Comparison of ENCODE assay signal across 8 mouse cellular contexts in genomic region chr17:68837013-68837858, GRCm38 (mm10). TPM values are rescaled to one million over a fixed set of nuclear protein-coding genes. Genes with fewer than 3 reads are reported as not detected.
A peak's percentile ranks its signal among the peaks of the same experiment; 100 is the strongest.
DNase-seq lines count a peak whose midpoint lies in the region; ATAC-seq lines count a peak whose summit lies in the region.

No protein-coding gene starts in this region.

- ATAC-seq in forebrain, embryonic 12.5 days (ENCODE audit: low FRiP score) = peak; percentile 84
- no peak for ATAC-seq in CD4-positive, CD25-positive, alpha-beta regulatory T cell, adult 4 months

- peak; percentile 55 to 79 for DNase-seq in adrenal gland, adult (ENCODE audit: inconsistent age in 2 of 2, low spot score in 1 of 2)
- no peak for DNase-seq in adrenal gland, postnatal 4 days (ENCODE audit: low spot score in 2 of 2)
- peak; percentile 49 for DNase-seq in adrenal gland, adult 2 months
- DNase-seq in heart, postnatal 10 days = peak; percentile 34 to 41
- peak; percentile 52 to 66 for DNase-seq in left cerebral cortex, adult 8-10 months (ENCODE audit: low spot score in 2 of 2)
- peak; percentile 75 for DNase-seq in neural tube, embryonic 10.5 days (ENCODE audit: extremely low spot score, low spot score)

- peak overlapping the region; percentile 61 for H3K9ac ChIP-seq in forebrain, embryonic 12.5 days

- peaks cover 36% of the 10 kb centered on the region for H3K4me1 ChIP-seq in forebrain, embryonic 12.5 days

- peaks cover 45% of the 10 kb centered on the region for H3K27me3 ChIP-seq in forebrain, embryonic 12.5 days

- H3K27ac ChIP-seq in forebrain, embryonic 12.5 days = no peak overlapping the region

- H3K9me3 ChIP-seq in forebrain, embryonic 12.5 days = no peaks in the 10 kb centered on the region

- peak overlapping the region; percentile 72 for H3K4me2 ChIP-seq in forebrain, embryonic 12.5 days

- WGBS in forebrain, embryonic 12.5 days = under 1% methylated on average over 69 of the region's 72 CpGs

- H3K4me3 ChIP-seq in forebrain, embryonic 12.5 days (replicated peaks) = peak overlapping the region; percentile 66

- intact Hi-C loops in heart, postnatal 10 days (cut with DNase I) = no loop called here

- no peaks in the 10 kb centered on the region for H3K36me3 ChIP-seq in forebrain, embryonic 12.5 days (replicated peaks)

RNA-seq across cellular contexts. Expression of gene Tmem200c, which starts 10.8 kb away (rescaled TPM):
- 1 to 10 TPM; 1.7 to 1.8 TPM for total RNA-seq in adrenal gland, postnatal 4 days (2021)
- 1 to 10 TPM in 1 of 2 experiments, under 1 TPM in 1; 0.32 to 1.9 TPM for total RNA-seq in adrenal gland, adult 2 months (2021)
- 0.49 and 1.1 TPM in 2 replicates for polyA plus RNA-seq in adrenal gland, adult 2 months (2012; rRNA removed)
- polyA plus RNA-seq in forebrain, embryonic 12.5 days (2016; fragmentation: Nextera tagmentation; extraction: Ambion mirVana) = 3.3 and 3.6 TPM in 2 replicates
- total RNA-seq in heart, postnatal 10 days (2021) = under 1 TPM; 0.14 to 0.15 TPM
- total RNA-seq in left cerebral cortex, adult 8-10 months (2022) = 10 to 100 TPM; 12.5 to 16.0 (median 15.6) TPM
- not detected for polyA plus RNA-seq in CD4-positive, CD25-positive, alpha-beta regulatory T cell, adult 4 months (2017; shearing (Covaris generic))

Comparison
In these comparisons a context has a peak if more than half of its experiments do, and no peak if none do; other contexts are left out.
1. DNase-seq: peak in adrenal gland, adult (2 of 2), adrenal gland, adult 2 months (single experiment), heart, postnatal 10 days (2 of 2), left cerebral cortex, adult 8-10 months (2 of 2) and neural tube, embryonic 10.5 days (single experiment); none in adrenal gland, postnatal 4 days (0 of 2).
2. RNA of gene Tmem200c, which starts 10.8 kb away (total RNA-seq): 12.5 to 16.0 TPM in left cerebral cortex, adult 8-10 months; 0.32 to 1.9 TPM in adrenal gland, adult 2 months, 1.7 to 1.8 TPM in adrenal gland, postnatal 4 days and 0.14 to 0.15 TPM in heart, postnatal 10 days; every median in the first group is over 4 times any median in the second.